ENCODE assay signal across 8 mouse cellular contexts in genomic region chr2:92954404-92955114, GRCm38 (mm10). TPM values are rescaled to one million over a fixed set of nuclear protein-coding genes. Genes with fewer than 3 reads are reported as not detected.
DNase-seq lines count a peak whose midpoint lies in the region; TF ChIP-seq lines count a peak whose summit lies in the region.
"Had no signal": no experiment of that assay in that cellular context is flagged by ENCODE, and none has a peak within 500 bp of the region (broad histone marks: within the 10 kb centered on the region; RNA-seq: fewer than 3 reads in every experiment).

No protein-coding gene starts in this region.

- H3K79me2 ChIP-seq in liver, adult 2 months (ENCODE audit: control insufficient read depth, insufficient read depth, low read length) = no peaks in the 10 kb centered on the region

- no peaks in the 10 kb centered on the region for H3K36me3 ChIP-seq in embryonic facial prominence, embryonic 10.5 days (replicated peaks)
- no peaks in the 10 kb centered on the region for H3K36me3 ChIP-seq in liver, adult 2 months (ENCODE audit: control insufficient read depth, insufficient read depth, low read length)
- H3K36me3 ChIP-seq: heart, embryonic 15.5 days had no signal

- H3K9ac ChIP-seq in liver, adult 2 months (ENCODE audit: low read depth, low read length) = no peak overlapping the region
- H3K9ac ChIP-seq: heart, embryonic 15.5 days had no signal

- H3K27ac ChIP-seq in embryonic facial prominence, embryonic 10.5 days (replicated peaks) = no peak overlapping the region
- no peak overlapping the region for H3K27ac ChIP-seq in liver, adult 2 months (replicated peaks; ENCODE audit: insufficient read depth, low read depth, low read length)
- H3K27ac ChIP-seq: heart, embryonic 15.5 days had no signal

- H3K27me3 ChIP-seq in embryonic facial prominence, embryonic 10.5 days (replicated peaks; ENCODE audit: low read depth, poor library complexity, severe bottlenecking) = no peaks in the 10 kb centered on the region
- H3K27me3 ChIP-seq in liver, adult 2 months (ENCODE audit: control insufficient read depth, insufficient read depth, low read length) = no peaks in the 10 kb centered on the region

- peaks cover 12% of the 10 kb centered on the region for H3K4me1 ChIP-seq in embryonic facial prominence, embryonic 10.5 days
- no peaks in the 10 kb centered on the region for H3K4me1 ChIP-seq in liver, adult 2 months (ENCODE audit: control insufficient read depth, insufficient read depth, low read length)

- TF ChIP-seq POLR2A in liver, adult 2 months (IDR thresholded peaks at IDR 0.05; ENCODE audit: extremely low read depth, insufficient read depth, low read length) = no peak

- no peaks in the 10 kb centered on the region for H3K9me3 ChIP-seq in embryonic facial prominence, embryonic 10.5 days
- H3K9me3 ChIP-seq: heart, embryonic 15.5 days had no signal

- DNase-seq in urinary bladder, adult 18-20 months (ENCODE audit: low spot score in 2 of 2) = peak; percentile 45 to 56
- DNase-seq in urinary bladder, postnatal 10 days (ENCODE audit: low spot score) = no peak
- DNase-seq in adrenal gland, postnatal 36 days = peak; percentile 78 to 82
- DNase-seq in embryonic facial prominence, embryonic 10.5 days (ENCODE audit: low spot score) = peak; percentile 74
- DNase-seq in kidney, adult 9 months = peak; percentile 69
- DNase-seq in liver, adult 2 months (ENCODE audit: extremely low read depth, low read depth, low spot score) = peak; percentile 21
- peak; percentile 61 for DNase-seq in right cerebral cortex, postnatal 25 days

- H3K4me3 ChIP-seq in embryonic facial prominence, embryonic 10.5 days = no peak overlapping the region
- H3K4me3 ChIP-seq in liver, adult 2 months (ENCODE audit: insufficient read depth, low read depth, low read length) = no peak overlapping the region
- H3K4me3 ChIP-seq: heart, embryonic 15.5 days had no signal

- peak; percentile 81 for TF ChIP-seq CTCF in liver, adult 2 months (IDR thresholded peaks at IDR 0.05; ENCODE audit: low read depth, low read length)

- 39% methylated on average over 11 of the region's 11 CpGs for WGBS in embryonic facial prominence, embryonic 10.5 days
- 45% methylated on average over 11 of the region's 11 CpGs for WGBS in liver, adult 2 months

RNA-seq across cellular contexts. Expression of gene Syt13, which starts 39.7 kb away (rescaled TPM):
- total RNA-seq in adrenal gland, postnatal 36 days (2021) = 1 to 10 TPM; 1.1 to 2.0 TPM
- 9.7 and 10.2 TPM in 2 replicates for polyA plus RNA-seq in embryonic facial prominence, embryonic 10.5 days (2016; fragmentation: Nextera tagmentation; extraction: Ambion mirVana)
- total RNA-seq in liver, adult 2 months (2014; rRNA removed) = 0.07 TPM in 1 of 2 replicates, not detected in the other
- polyA plus RNA-seq in liver, adult 2 months (2012; rRNA removed) = 0.02 TPM in 1 of 2 replicates, not detected in the other
